Mouse (Mus musculus) liver, embryonic 14.5 days (tissue): ENCODE data around the gene Serping1. TPM values are rescaled to one million over a fixed set of nuclear protein-coding genes. Genes with fewer than 3 reads are reported as not detected.

Experiments used
- ATAC-seq: fragments of 200-750 bp; cut with Nextera tagmentation; 2 replicates; pipeline ENCODE4 v1.8.0; 2017; ENCODE audit warnings: moderate number of reproducible peaks, mild to moderate bottlenecking, moderate library complexity; ENCODE audit not compliant: insufficient read depth
- DNase-seq, 3 experiments: peaks; one replicate each; pipeline ENCODE4 v3.0.0-alpha.2; 2012 to 2013; ENCODE audit warnings: low read depth in 3 of 3, low spot score in 3 of 3
- H3K27ac ChIP-seq: fragments of 300-500 bp; sonication (generic); 2 replicates; pipeline ENCODE4 v1.5.1; 2014; ENCODE audit warnings: moderate library complexity, mild to moderate bottlenecking, control low read depth, inconsistent platforms
- H3K27me3 ChIP-seq: fragments of 300-500 bp; sonication (generic); 2 replicates; pipeline ENCODE4 v1.6.1; 2014; ENCODE audit warnings: mild to moderate bottlenecking, low read length, moderate library complexity; ENCODE audit not compliant: control insufficient read depth, insufficient read depth
- H3K36me3 ChIP-seq: fragments of 300-500 bp; sonication (generic); replicated peaks from 2 replicates; pipeline ENCODE4 v1.6.1; 2014; ENCODE audit warnings: low read depth; ENCODE audit not compliant: control insufficient read depth, insufficient read depth
- H3K4me1 ChIP-seq, 2 experiments: fragments of 200-500 bp in 1 of 2; fragments of 300-500 bp in 1 of 2; sonication (generic) in 1 of 2; replicated peaks; 2 replicates each; pipeline ENCODE4 v1.6.1; 2012 to 2014; ENCODE audit warnings: antibody characterized with exemption in 1 of 2, inconsistent platforms in 1 of 2, low read length in 1 of 2; ENCODE audit not compliant: control insufficient read depth in 2 of 2, insufficient read depth in 2 of 2
- H3K4me2 ChIP-seq: fragments of 300-500 bp; sonication (generic); 2 replicates; pipeline ENCODE4 v1.6.1; 2014; ENCODE audit warnings: low read depth, mild to moderate bottlenecking, control low read depth, moderate library complexity
- H3K4me3 ChIP-seq, 2 experiments: fragments of 200-500 bp in 1 of 2; fragments of 300-500 bp in 1 of 2; sonication (generic) in 1 of 2; 2 replicates each; pipeline ENCODE4 v1.5.1; 2012 to 2014; ENCODE audit warnings: low read depth in 2 of 2, low read length in 2 of 2, mild to moderate bottlenecking in 2 of 2, control low read depth in 1 of 2, inconsistent platforms in 1 of 2, moderate library complexity in 1 of 2; ENCODE audit not compliant: insufficient read depth in 1 of 2
- H3K9ac ChIP-seq: fragments of 300-500 bp; sonication (generic); replicated peaks from 2 replicates; pipeline ENCODE4 v1.6.1; 2014; ENCODE audit warnings: mild to moderate bottlenecking, control low read depth, moderate library complexity
- H3K9me3 ChIP-seq: fragments of 300-500 bp; sonication (generic); 2 replicates; pipeline ENCODE4 v1.6.1; 2016; ENCODE audit warnings: low read length, mixed read lengths; ENCODE audit not compliant: control insufficient read depth
- CTCF ChIP-seq: IDR thresholded peaks from 2 replicates; pipeline ENCODE4 v1.5.1; 2016; ENCODE audit warnings: antibody characterized with exemption, low read depth, control low read depth
- EP300 ChIP-seq: IDR thresholded peaks from 2 replicates; pipeline ENCODE4 v1.6.1; 2016; ENCODE audit warnings: antibody characterized with exemption, low read depth
- WGBS: fragments of 180-500 bp; shearing (Covaris S2); extraction: QIAGEN DNeasy Blood & Tissue Kit; methylation state at CpG from one replicate; pipeline ENCODE4 v1.1.7; 2014; ENCODE audit not compliant: insufficient replicate concordance; 5-methylcytosine and 5-hydroxymethylcytosine counted together
- polyA plus RNA-seq, 2 experiments: library from polyadenylated mRNA; depleted of rRNA in 1 of 2; stranded (reverse) in 1 of 2; unstranded in 1 of 2; fragments of >200 nt; fragmentation: Nextera tagmentation in 1 of 2; extraction: Ambion mirVana in 1 of 2; gene quantifications; 2 replicates each; pipeline versions ENCODE4 v1.2.1 to v1.2.3; 2012 to 2014

Gene Serping1
- polyA plus RNA-seq, 2 experiments = 32.4 to 61.5 TPM

- ATAC-seq = peak; percentile 95
Measured at GRCm38 (mm10) chr2:84727172-84727858, 47.9 kb downstream of the Serping1 start, which contains the start of gene Clp1. Clp1 (minus strand) TSS chr2:84727350.

DNA sequence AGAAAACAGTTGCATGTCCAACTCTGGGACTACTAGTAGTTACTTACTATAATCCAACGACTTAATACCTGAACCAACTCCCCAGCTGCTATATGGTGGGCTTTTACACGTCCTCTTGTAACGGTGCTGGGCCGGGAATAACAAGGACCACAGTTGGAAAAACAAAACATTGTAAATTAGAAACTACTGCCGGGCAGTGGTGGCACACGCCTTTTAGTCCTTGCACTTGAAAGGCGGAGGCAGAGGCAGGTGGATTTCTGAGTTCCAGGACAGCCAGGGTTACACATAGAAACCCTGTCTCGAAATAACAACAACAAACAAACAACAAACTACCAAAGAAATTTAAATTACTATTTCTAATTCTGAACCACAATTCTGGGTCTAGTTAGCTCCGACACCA is 48.5 kb downstream of the Serping1 start:
- Histone ChIP-seq H3K27me3 (no peaks in the 10 kb centered on the region), H3K27ac (peak overlapping the region; percentile 71), H3K4me1 (peaks cover 29 to 33% of the 10 kb centered on the region in 2 experiments), H3K9ac (peak overlapping the region; percentile 82), H3K9me3 (no peaks in the 10 kb centered on the region), H3K36me3 (peaks cover 40% of the 10 kb centered on the region), H3K4me3 (peak overlapping the region; percentile 80 to 91), H3K4me2 (peak overlapping the region; percentile 81)
- ATAC-seq = peak; percentile 25; the same call in 1 of the 2 replicates
- no peak for DNase-seq
- WGBS = under 1% methylated on average over 9 of the region's 9 CpGs
- no peak for TF ChIP-seq EP300
- no peak for TF ChIP-seq CTCF

More at GRCm38 (mm10) chr2:84727172-84727858, 47.9 kb downstream of the Serping1 start, which contains the start of gene Clp1:
- Histone ChIP-seq H3K27ac (peak within 1 kb of the TSS; percentile 87), H3K9ac (peak within 1 kb of the TSS; percentile 82), H3K27me3 (no peaks in the 10 kb centered on the region), H3K36me3 (peaks cover 34% of the 10 kb centered on the region), H3K4me3 (peak within 1 kb of the TSS; percentile 80 to 94), H3K9me3 (no peaks in the 10 kb centered on the region), H3K4me2 (peak within 1 kb of the TSS; percentile 81), H3K4me1 (peaks cover 35 to 38% of the 10 kb centered on the region in 2 experiments)
- WGBS = under 1% methylated on average over 39 of the region's 39 CpGs
- peak; percentile 97 to 98 (median 98) for DNase-seq
- peak; percentile 8; the same call in 1 of the 2 replicates for TF ChIP-seq EP300
- no peak; the same call in 1 of the 2 replicates for TF ChIP-seq CTCF

GRCm38 (mm10) chr2:84725770-84726169 is 49.5 kb downstream of the Serping1 start:
- Histone ChIP-seq H3K27ac (no peak overlapping the region), H3K9ac (peak overlapping the region; percentile 82; the same call in 1 of the 2 replicates), H3K27me3 (no peaks in the 10 kb centered on the region), H3K36me3 (peaks cover 42% of the 10 kb centered on the region), H3K4me2 (peak overlapping the region; percentile 81), H3K9me3 (no peaks in the 10 kb centered on the region), H3K4me1 (peaks cover 29 to 31% of the 10 kb centered on the region in 2 experiments), H3K4me3 (peak overlapping the region; percentile 80 to 91)
- DNase-seq = no peak
- TF ChIP-seq CTCF (no peak), EP300 (no peak)
- WGBS = 84% methylated on average over 10 of the region's 10 CpGs
- ATAC-seq = no peak

DNA sequence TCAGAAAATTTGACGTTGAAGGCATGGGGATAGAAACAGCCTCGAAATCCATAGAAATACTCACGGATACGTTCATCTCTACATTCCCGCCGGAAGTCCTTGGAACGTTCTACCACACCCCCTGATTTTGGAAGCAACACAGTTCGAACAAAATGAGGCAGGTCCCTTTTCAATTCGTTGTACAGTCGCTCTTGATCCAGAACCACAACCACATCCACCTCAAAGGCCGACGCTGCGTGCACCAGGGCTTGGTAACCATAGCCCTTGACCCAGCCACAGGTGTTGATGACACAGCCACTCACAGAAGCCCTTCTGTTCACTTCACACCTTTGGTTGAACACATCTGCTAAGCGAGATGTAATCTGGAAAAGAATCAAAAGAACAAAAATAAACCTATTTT is 51.4 kb downstream of the Serping1 start:
- Histone ChIP-seq H3K4me1 (peaks cover 20 to 26% of the 10 kb centered on the region in 2 experiments), H3K4me3 (no peak overlapping the region), H3K9ac (no peak overlapping the region), H3K36me3 (peaks cover 42% of the 10 kb centered on the region), H3K27me3 (no peaks in the 10 kb centered on the region), H3K27ac (no peak overlapping the region), H3K4me2 (no peak overlapping the region; the same call in 1 of the 2 replicates), H3K9me3 (no peaks in the 10 kb centered on the region)
- TF ChIP-seq EP300 (no peak), CTCF (no peak)
- WGBS = 88% methylated on average over 14 of the region's 14 CpGs
- ATAC-seq (no peak), DNase-seq (no peak)

DNA sequence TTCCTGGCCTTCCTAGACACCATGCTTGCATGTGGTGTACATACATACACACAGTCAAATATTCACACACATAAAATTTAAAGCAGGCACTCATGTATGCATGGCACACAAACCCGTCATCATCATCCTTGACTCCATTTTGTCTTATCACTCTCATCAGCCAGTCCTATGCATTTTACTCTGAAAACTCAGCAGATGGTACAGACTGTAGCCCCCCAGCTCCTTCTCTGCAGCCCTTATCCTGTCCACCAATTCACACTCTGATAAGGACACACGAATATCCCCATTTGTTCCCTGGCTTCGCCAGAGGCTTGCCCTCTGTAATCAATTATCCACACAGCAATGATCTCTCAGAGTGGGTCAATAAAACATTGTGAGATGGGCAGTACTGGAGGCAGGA is 54.1 kb downstream of the Serping1 start:
- no peak overlapping the region for H3K4me3 ChIP-seq
- DNase-seq (no peak), ATAC-seq (no peak)
- no peaks in the 10 kb centered on the region for H3K9me3 ChIP-seq
- peaks cover 42% of the 10 kb centered on the region for H3K36me3 ChIP-seq
- H3K4me1 ChIP-seq = peaks cover 28 to 29% of the 10 kb centered on the region in 2 experiments
- H3K27me3 ChIP-seq = no peaks in the 10 kb centered on the region
- H3K9ac ChIP-seq = no peak overlapping the region
- peak overlapping the region; percentile 12; the same call in 1 of the 2 replicates for H3K27ac ChIP-seq
- H3K4me2 ChIP-seq = peak overlapping the region; percentile 12; the same call in 1 of the 2 replicates
- WGBS = 28% methylated on average over 3 of the region's 3 CpGs
- TF ChIP-seq EP300 (no peak), CTCF (no peak)
